Mouse (Mus musculus) ES-Bruce4 (cell line): ENCODE results near the gene Myom3.

ENCODE experiments used
- CTCF ChIP-seq: IDR thresholded peaks from one replicate; pipeline ENCODE4 v1.8.1; 2011; ENCODE audit warnings: low read depth, low read length
- POLR2A ChIP-seq: IDR thresholded peaks from one replicate; pipeline ENCODE4 v1.8.1; 2011; ENCODE audit warnings: low read length; ENCODE audit not compliant: insufficient read depth

- TF ChIP-seq CTCF (no peak), POLR2A (no peak)
These were observed 74.0 kb downstream of the Myom3 start for GRCm38 (mm10) chr4:135833301-135834123.
